Mouse (Mus musculus) lung, embryonic 14.5 days (tissue): ENCODE measurements at regions not wholly inside any gene's neighbourhood (a gene's known extent, or its start where the extent isn't known, plus 50 kb on each side); places are given as distances from the start of the nearest gene placed in this dataset.

Experiments
- ATAC-seq: fragments of 200-750 bp; cut with Nextera tagmentation; 2 replicates; pipeline ENCODE4 v1.8.0; 2017; ENCODE audit warnings: mild to moderate bottlenecking, moderate TSS enrichment, moderate library complexity; ENCODE audit not compliant: insufficient read depth
- DNase-seq: peaks from one replicate; pipeline ENCODE4 v3.0.0-alpha.2; 2015
- H3K27ac ChIP-seq: fragments of 300-500 bp; sonication (generic); 2 replicates; pipeline ENCODE4 v1.5.1; 2014; ENCODE audit warnings: low read depth, mild to moderate bottlenecking, moderate library complexity
- H3K27me3 ChIP-seq: fragments of 300-500 bp; sonication (generic); 2 replicates; pipeline ENCODE4 v1.6.1; 2014; ENCODE audit warnings: low read length, control low read depth; ENCODE audit not compliant: insufficient read depth
- H3K36me3 ChIP-seq: fragments of 300-500 bp; sonication (generic); 2 replicates; pipeline ENCODE4 v1.6.1; 2014; ENCODE audit warnings: control low read depth; ENCODE audit not compliant: insufficient read depth
- H3K4me1 ChIP-seq: fragments of 300-500 bp; sonication (generic); 2 replicates; pipeline ENCODE4 v1.6.1; 2014; ENCODE audit warnings: antibody characterized with exemption, control low read depth; ENCODE audit not compliant: insufficient read depth
- H3K4me2 ChIP-seq: fragments of 300-500 bp; sonication (generic); 2 replicates; pipeline ENCODE4 v1.6.1; 2014; ENCODE audit warnings: mild to moderate bottlenecking
- H3K4me3 ChIP-seq: fragments of 300-500 bp; sonication (generic); 2 replicates; pipeline ENCODE4 v1.5.1; 2014; ENCODE audit warnings: low read depth, low read length
- H3K9ac ChIP-seq: fragments of 300-500 bp; sonication (generic); 2 replicates; pipeline ENCODE4 v1.6.1; 2014
- H3K9me3 ChIP-seq: fragments of 300-500 bp; sonication (generic); 2 replicates; pipeline ENCODE4 v1.6.1; 2016; ENCODE audit warnings: low read depth, low read length, control low read depth
- CTCF ChIP-seq: IDR thresholded peaks from 2 replicates; pipeline ENCODE4 v1.5.1; 2016; ENCODE audit warnings: antibody characterized with exemption, low read depth
- WGBS: fragments of 180-500 bp; shearing (Covaris S2); extraction: QIAGEN DNeasy Blood & Tissue Kit; methylation state at CpG from one replicate; pipeline ENCODE4 v1.1.7; 2014; 5-methylcytosine and 5-hydroxymethylcytosine counted together

GRCm38 (mm10) chr13:45330561-45330960, 59.0 kb upstream of the Mylip start:
- no peak overlapping the region for H3K27ac ChIP-seq
- ATAC-seq (no peak), DNase-seq (no peak)
- H3K36me3 ChIP-seq: no peaks in the 10 kb centered on the region
- no peaks in the 10 kb centered on the region for H3K9me3 ChIP-seq
- H3K4me2 ChIP-seq: no peak overlapping the region
- no peaks in the 10 kb centered on the region for H3K27me3 ChIP-seq
- H3K4me3 ChIP-seq: no peak overlapping the region
- TF ChIP-seq CTCF: no peak
- 65% methylated on average over 8 of the region's 8 CpGs for WGBS
- no peaks in the 10 kb centered on the region for H3K4me1 ChIP-seq
- no peak overlapping the region for H3K9ac ChIP-seq

- no peak overlapping the region for H3K9ac ChIP-seq
- no peaks in the 10 kb centered on the region for H3K4me1 ChIP-seq
- no peaks in the 10 kb centered on the region for H3K27me3 ChIP-seq
- peak; percentile 19 for DNase-seq
- H3K9me3 ChIP-seq: no peaks in the 10 kb centered on the region
- H3K4me3 ChIP-seq: no peak overlapping the region
- H3K36me3 ChIP-seq: no peaks in the 10 kb centered on the region
- H3K4me2 ChIP-seq: no peak overlapping the region
- WGBS: 53% methylated on average over 3 of the region's 3 CpGs
- H3K27ac ChIP-seq: 0 out of 2 replicates have a peak overlapping the region, but pooled peaks have one; percentile 20
- no peak for TF ChIP-seq CTCF
- ATAC-seq: no peak
Observed at GRCm38 (mm10) chr13:45332031-45332430, 57.5 kb upstream of the Mylip start.

GRCm38 (mm10) chr13:45333634-45334033, 55.9 kb upstream of the Mylip start:
- no peaks in the 10 kb centered on the region for H3K27me3 ChIP-seq
- ATAC-seq (no peak), DNase-seq (no peak)
- H3K27ac ChIP-seq: no peak overlapping the region
- 71% methylated on average over 5 of the region's 5 CpGs for WGBS
- no peaks in the 10 kb centered on the region for H3K9me3 ChIP-seq
- no peak overlapping the region for H3K4me2 ChIP-seq
- H3K4me3 ChIP-seq: no peak overlapping the region
- no peak for TF ChIP-seq CTCF
- no peaks in the 10 kb centered on the region for H3K4me1 ChIP-seq
- H3K9ac ChIP-seq: no peak overlapping the region
- no peaks in the 10 kb centered on the region for H3K36me3 ChIP-seq
